Mouse (Mus musculus) intestine, postnatal 0 days (tissue): ENCODE measurements around the gene Ncoa1. TPM values are rescaled to one million over a fixed set of nuclear protein-coding genes. Genes with fewer than 3 reads are reported as not detected.

Source experiments
- ATAC-seq: fragments of 200-750 bp; cut with Nextera tagmentation; 2 replicates; pipeline ENCODE4 v1.8.0; 2017; ENCODE audit warnings: mild to moderate bottlenecking, moderate TSS enrichment, moderate library complexity
- H3K27ac ChIP-seq: fragments of 300-500 bp; sonication (generic); 2 replicates; pipeline ENCODE4 v1.5.1; 2014; ENCODE audit warnings: mild to moderate bottlenecking, low read depth, low read length, moderate library complexity
- H3K27me3 ChIP-seq: fragments of 300-500 bp; sonication (generic); replicated peaks from 2 replicates; pipeline ENCODE4 v1.6.1; 2014; ENCODE audit warnings: low read length, mixed read lengths; ENCODE audit not compliant: control insufficient read depth, insufficient read depth
- H3K36me3 ChIP-seq: fragments of 300-500 bp; sonication (generic); 2 replicates; pipeline ENCODE4 v1.6.1; 2014; ENCODE audit warnings: mild to moderate bottlenecking, moderate library complexity; ENCODE audit not compliant: control insufficient read depth, insufficient read depth
- H3K4me1 ChIP-seq: fragments of 300-500 bp; sonication (generic); replicated peaks from 2 replicates; pipeline ENCODE4 v1.6.1; 2014; ENCODE audit warnings: antibody characterized with exemption, low read length, mixed read lengths; ENCODE audit not compliant: control insufficient read depth, insufficient read depth
- H3K4me2 ChIP-seq: fragments of 300-500 bp; sonication (generic); replicated peaks from 2 replicates; pipeline ENCODE4 v1.6.1; 2014; ENCODE audit warnings: low read depth, mild to moderate bottlenecking, moderate library complexity
- H3K4me3 ChIP-seq: fragments of 300-500 bp; sonication (generic); 2 replicates; pipeline ENCODE4 v1.5.1; 2014; ENCODE audit warnings: low read depth, low read length
- H3K9ac ChIP-seq: fragments of 300-500 bp; sonication (generic); 2 replicates; pipeline ENCODE4 v1.6.1; 2014; ENCODE audit warnings: mild to moderate bottlenecking, low read depth, low read length
- H3K9me3 ChIP-seq: fragments of 300-500 bp; sonication (generic); 2 replicates; pipeline ENCODE4 v1.6.1; 2016; ENCODE audit warnings: mixed run types; ENCODE audit not compliant: control insufficient read depth
- CTCF ChIP-seq: sonication (generic); IDR thresholded peaks from 2 replicates; pipeline ENCODE4 v1.5.1; 2016; ENCODE audit warnings: low read depth, mild to moderate bottlenecking, control low read depth, antibody characterized with exemption, moderate library complexity
- WGBS: fragments of 180-500 bp; shearing (Covaris S2); extraction: QIAGEN DNeasy Blood & Tissue Kit; methylation state at CpG from one replicate; pipeline ENCODE4 v1.1.7; 2014; 5-methylcytosine and 5-hydroxymethylcytosine counted together
- polyA plus RNA-seq: library from polyadenylated mRNA; unstranded; fragments of >200 nt; fragmentation: Nextera tagmentation; extraction: Ambion mirVana; gene quantifications from 2 replicates; pipeline ENCODE4 v1.2.1, GENCODE M21; 2015

Ncoa1 gene
- polyA plus RNA-seq, 1 experiment from 2014 or later = 6.6 TPM

GRCm38 (mm10) chr12:4430061-4430825 lies 46.7 kb downstream of the Ncoa1 start:
- H3K4me3 ChIP-seq = no peak overlapping the region
- no peak for ATAC-seq
- WGBS = 48% methylated on average over 3 of the region's 3 CpGs
- H3K4me1 ChIP-seq = no peaks in the 10 kb centered on the region; the same call in 1 of the 2 replicates
- no peaks in the 10 kb centered on the region for H3K36me3 ChIP-seq
- H3K27ac ChIP-seq = no peak overlapping the region
- H3K27me3 ChIP-seq = no peaks in the 10 kb centered on the region
- H3K4me2 ChIP-seq = peak overlapping the region; percentile 13; the same call in 1 of the 2 replicates
- H3K9me3 ChIP-seq = no peaks in the 10 kb centered on the region
- no peak for TF ChIP-seq CTCF
- H3K9ac ChIP-seq = no peak overlapping the region

- no peak for TF ChIP-seq CTCF
- Histone ChIP-seq H3K4me2 (no peak overlapping the region), H3K36me3 (no peaks in the 10 kb centered on the region), H3K27ac (no peak overlapping the region), H3K27me3 (no peaks in the 10 kb centered on the region), H3K9me3 (no peaks in the 10 kb centered on the region), H3K9ac (no peak overlapping the region), H3K4me1 (no peaks in the 10 kb centered on the region), H3K4me3 (no peak overlapping the region)
- ATAC-seq = no peak
- WGBS = 87% methylated on average over 4 of the region's 4 CpGs
These were observed 58.2 kb downstream of the Ncoa1 start for GRCm38 (mm10) chr12:4418824-4419223.

GRCm38 (mm10) chr12:4417626-4418263 lies 59.2 kb downstream of the Ncoa1 start:
- no peak for ATAC-seq
- Histone ChIP-seq H3K36me3 (no peaks in the 10 kb centered on the region), H3K4me2 (no peak overlapping the region), H3K9me3 (no peaks in the 10 kb centered on the region), H3K27ac (no peak overlapping the region), H3K4me1 (no peaks in the 10 kb centered on the region), H3K9ac (no peak overlapping the region), H3K27me3 (no peaks in the 10 kb centered on the region), H3K4me3 (no peak overlapping the region)
- 82% methylated on average over 3 of the region's 3 CpGs for WGBS
- TF ChIP-seq CTCF = no peak

GRCm38 (mm10) chr12:4407085-4407484 lies 69.9 kb downstream of the Ncoa1 start:
- no peak for TF ChIP-seq CTCF
- Histone ChIP-seq H3K9ac (no peak overlapping the region), H3K4me2 (no peak overlapping the region), H3K36me3 (no peaks in the 10 kb centered on the region), H3K4me1 (no peaks in the 10 kb centered on the region), H3K27me3 (no peaks in the 10 kb centered on the region), H3K4me3 (no peak overlapping the region), H3K27ac (no peak overlapping the region), H3K9me3 (no peaks in the 10 kb centered on the region)
- WGBS = 75% methylated on average over 2 of the region's 2 CpGs
- ATAC-seq = no peak

GRCm38 (mm10) chr12:4406155-4406554 lies 70.8 kb downstream of the Ncoa1 start:
- H3K4me3 ChIP-seq = no peak overlapping the region
- H3K27ac ChIP-seq = no peak overlapping the region
- WGBS = 82% methylated on average over 3 of the region's 3 CpGs
- H3K9me3 ChIP-seq = no peaks in the 10 kb centered on the region
- no peak overlapping the region for H3K9ac ChIP-seq
- no peaks in the 10 kb centered on the region for H3K36me3 ChIP-seq
- H3K4me1 ChIP-seq = no peaks in the 10 kb centered on the region
- TF ChIP-seq CTCF = no peak
- no peak for ATAC-seq
- H3K27me3 ChIP-seq = no peaks in the 10 kb centered on the region
- no peak overlapping the region for H3K4me2 ChIP-seq

- no peak overlapping the region for H3K4me2 ChIP-seq
- no peak overlapping the region for H3K27ac ChIP-seq
- no peak for ATAC-seq
These were observed 73.8 kb downstream of the Ncoa1 start for GRCm38 (mm10) chr12:4403206-4403605.

More at GRCm38 (mm10) chr12:4403206-4403605, 73.8 kb downstream of the Ncoa1 start:
- Histone ChIP-seq H3K9me3 (no peaks in the 10 kb centered on the region), H3K27me3 (no peaks in the 10 kb centered on the region), H3K4me3 (no peak overlapping the region), H3K4me1 (no peaks in the 10 kb centered on the region), H3K9ac (no peak overlapping the region), H3K36me3 (no peaks in the 10 kb centered on the region)
- TF ChIP-seq CTCF = peak; percentile 8; the same call in 1 of the 2 replicates
- 79% methylated on average over 4 of the region's 4 CpGs for WGBS
